In genomic region chr3:75955661-75956491, GRCm38 (mm10) we compare ENCODE assay signal across 9 mouse cellular contexts. TPM values are rescaled to one million over a fixed set of nuclear protein-coding genes. Genes with fewer than 3 reads are reported as not detected.
A peak's percentile ranks its signal among the peaks of the same experiment; 100 is the strongest.
DNase-seq lines count a peak whose midpoint lies in the region; ATAC-seq and TF ChIP-seq lines count a peak whose summit lies in the region.
"Had no signal": no experiment of that assay in that cellular context is flagged by ENCODE, and none has a peak within 500 bp of the region (broad histone marks: within the 10 kb centered on the region; RNA-seq: fewer than 3 reads in every experiment).

No protein-coding gene starts in this region.

- H3K4me2 ChIP-seq in embryonic facial prominence, embryonic 11.5 days (ENCODE audit: low read depth, low read length) = peak overlapping the region; percentile 86
- peak overlapping the region; percentile 90 for H3K4me2 ChIP-seq in heart, embryonic 16.5 days (ENCODE audit: low read depth, low read length)
- H3K4me2 ChIP-seq in limb, embryonic 11.5 days (ENCODE audit: low read depth, severe bottlenecking) = peak overlapping the region; percentile 79
- H3K4me2 ChIP-seq in midbrain, postnatal 0 days (ENCODE audit: low read depth, low read length, poor library complexity, severe bottlenecking) = peak overlapping the region; percentile 87

- WGBS in embryonic facial prominence, embryonic 11.5 days = 4% methylated on average over 45 of the region's 47 CpGs
- under 1% methylated on average over 45 of the region's 47 CpGs for WGBS in heart, embryonic 16.5 days
- WGBS in limb, embryonic 11.5 days = 4% methylated on average over 43 of the region's 47 CpGs
- WGBS in midbrain, postnatal 0 days = under 1% methylated on average over 44 of the region's 47 CpGs

- no peaks in the 10 kb centered on the region for H3K9me3 ChIP-seq in embryonic facial prominence, embryonic 11.5 days (replicated peaks; ENCODE audit: control insufficient read depth, low read length)
- no peaks in the 10 kb centered on the region for H3K9me3 ChIP-seq in heart, embryonic 16.5 days (replicated peaks; ENCODE audit: control insufficient read depth, low read length)
- H3K9me3 ChIP-seq in limb, embryonic 11.5 days (ENCODE audit: control insufficient read depth, low read length) = no peaks in the 10 kb centered on the region
- no peaks in the 10 kb centered on the region for H3K9me3 ChIP-seq in midbrain, postnatal 0 days (ENCODE audit: low read length)

- H3K9ac ChIP-seq in embryonic facial prominence, embryonic 11.5 days (replicated peaks; ENCODE audit: low read length) = peak overlapping the region; percentile 81
- H3K9ac ChIP-seq in heart, embryonic 16.5 days (ENCODE audit: low read length) = peak overlapping the region; percentile 87
- H3K9ac ChIP-seq in limb, embryonic 11.5 days (ENCODE audit: low read length) = peak overlapping the region; percentile 80
- peak overlapping the region; percentile 70 for H3K9ac ChIP-seq in midbrain, postnatal 0 days (replicated peaks; ENCODE audit: low read length, poor library complexity, severe bottlenecking)

- peak; percentile 44 for ATAC-seq in embryonic facial prominence, embryonic 11.5 days (replicated peaks; ENCODE audit: insufficient number of reproducible peaks, low FRiP score, low TSS enrichment, low read depth)
- peak; percentile 43 for ATAC-seq in heart, embryonic 16.5 days (replicated peaks; ENCODE audit: extremely low read depth, insufficient read depth, low FRiP score)
- peak; percentile 15; the same call in 1 of the 2 replicates for ATAC-seq in limb, embryonic 11.5 days (ENCODE audit: insufficient number of reproducible peaks, low FRiP score, low TSS enrichment, low read depth)
- peak; percentile 51 for ATAC-seq in midbrain, postnatal 0 days (ENCODE audit: low FRiP score)

- DNase-seq in adrenal gland, adult 2 months = peak; percentile 40
- no peak for DNase-seq in adrenal gland, adult 18-20 months (ENCODE audit: low spot score in 2 of 2)
- DNase-seq in ES-CJ7 (ENCODE audit: low read depth, low spot score) = peak; percentile 37
- DNase-seq in embryonic facial prominence, embryonic 11.5 days (ENCODE audit: low spot score) = peak; percentile 54
- DNase-seq in limb, embryonic 11.5 days (ENCODE audit: low spot score) = peak; percentile 69
- DNase-seq in midbrain, postnatal 0 days (ENCODE audit: low spot score) = peak; percentile 55
- DNase-seq in testis, postnatal 10 days (ENCODE audit: low spot score) = peak; percentile 45

- H3K27ac ChIP-seq in embryonic facial prominence, embryonic 11.5 days (replicated peaks; ENCODE audit: low read depth, low read length) = peak overlapping the region; percentile 69
- H3K27ac ChIP-seq in heart, embryonic 16.5 days (ENCODE audit: low read length) = peak overlapping the region; percentile 91
- H3K27ac ChIP-seq in limb, embryonic 11.5 days (replicated peaks; ENCODE audit: low read depth, low read length) = peak overlapping the region; percentile 70
- peak overlapping the region; percentile 77 for H3K27ac ChIP-seq in midbrain, postnatal 0 days (ENCODE audit: low read depth, low read length)

- no peaks in the 10 kb centered on the region for H3K27me3 ChIP-seq in embryonic facial prominence, embryonic 11.5 days (ENCODE audit: control insufficient read depth, insufficient read depth, low read length)
- H3K27me3 ChIP-seq in heart, embryonic 16.5 days (ENCODE audit: control insufficient read depth, insufficient read depth, low read length) = no peaks in the 10 kb centered on the region
- H3K27me3 ChIP-seq in limb, embryonic 11.5 days (ENCODE audit: control insufficient read depth, insufficient read depth, low read length) = no peaks in the 10 kb centered on the region
- H3K27me3 ChIP-seq in midbrain, postnatal 0 days (ENCODE audit: insufficient read depth, low read length) = no peaks in the 10 kb centered on the region
- H3K27me3 ChIP-seq: CH12.LX had no signal

- H3K4me3 ChIP-seq in embryonic facial prominence, embryonic 11.5 days (ENCODE audit: low read depth, low read length) = peak overlapping the region; percentile 76
- peak overlapping the region; percentile 65 for H3K4me3 ChIP-seq in heart, embryonic 16.5 days (ENCODE audit: low read length)
- H3K4me3 ChIP-seq in limb, embryonic 11.5 days (ENCODE audit: low read depth, low read length) = peak overlapping the region; percentile 71
- H3K4me3 ChIP-seq in midbrain, postnatal 0 days (ENCODE audit: low read depth, low read length) = peak overlapping the region; percentile 77

- H3K36me3 ChIP-seq in embryonic facial prominence, embryonic 11.5 days (replicated peaks; ENCODE audit: control insufficient read depth, insufficient read depth, low read depth, low read length) = no peaks in the 10 kb centered on the region
- no peaks in the 10 kb centered on the region for H3K36me3 ChIP-seq in heart, embryonic 16.5 days (ENCODE audit: control insufficient read depth, insufficient read depth)
- H3K36me3 ChIP-seq in limb, embryonic 11.5 days (ENCODE audit: control insufficient read depth, insufficient read depth, low read length) = no peaks in the 10 kb centered on the region
- no peaks in the 10 kb centered on the region for H3K36me3 ChIP-seq in midbrain, postnatal 0 days (ENCODE audit: insufficient read depth, low read length)

- TF ChIP-seq CTCF in midbrain, postnatal 0 days (IDR thresholded peaks at IDR 0.05) = no peak

- H3K4me1 ChIP-seq in embryonic facial prominence, embryonic 11.5 days (ENCODE audit: control insufficient read depth, insufficient read depth, low read length) = 0 out of 2 replicates have a peak, but pooled peaks cover 3% of the 10 kb centered on the region
- H3K4me1 ChIP-seq in heart, embryonic 16.5 days (ENCODE audit: control insufficient read depth, insufficient read depth, low read length) = peaks cover 30% of the 10 kb centered on the region
- peaks cover 7% of the 10 kb centered on the region; the same call in 1 of the 2 replicates for H3K4me1 ChIP-seq in limb, embryonic 11.5 days (ENCODE audit: control insufficient read depth, insufficient read depth, low read length)
- H3K4me1 ChIP-seq in midbrain, postnatal 0 days (ENCODE audit: insufficient read depth, low read length) = no peaks in the 10 kb centered on the region

RNA-seq across cellular contexts. Expression of gene Golim4, which starts 0.9 kb away (rescaled TPM):
- total RNA-seq in adrenal gland, adult 2 months (2021) = 10 to 100 TPM; 57.4 to 93.6 TPM
- polyA plus RNA-seq in adrenal gland, adult 2 months (2012; rRNA removed) = 75.3 and 116 TPM in 2 replicates
- 100 to 1,000 TPM in 1 of 2 experiments, 10 to 100 TPM in 1; 39.8 to 104 TPM for total RNA-seq in adrenal gland, adult 18-20 months (2021)
- 36.3 and 38.8 TPM in 2 replicates for polyA plus RNA-seq in embryonic facial prominence, embryonic 11.5 days (2014; fragmentation: Nextera tagmentation; extraction: Ambion mirVana)
- polyA plus RNA-seq in heart, embryonic 16.5 days (2015; fragmentation: Nextera tagmentation; extraction: Ambion mirVana) = 37.4 and 39.7 TPM in 2 replicates
- polyA plus RNA-seq in limb, embryonic 11.5 days (2014; fragmentation: Nextera tagmentation; extraction: Ambion mirVana) = 39.3 TPM in 2 replicates
- total RNA-seq in midbrain, postnatal 0 days (2014; rRNA removed) = 11.9 and 21.7 TPM in 2 replicates
- polyA plus RNA-seq in midbrain, postnatal 0 days (2015; fragmentation: Nextera tagmentation; extraction: Ambion mirVana) = 11.5 and 15.4 TPM in 2 replicates

Comparison
In these comparisons a context has a peak if more than half of its experiments do, and no peak if none do; other contexts are left out.
1. DNase-seq: peak in adrenal gland, adult 2 months (single experiment), ES-CJ7 (single experiment), embryonic facial prominence, embryonic 11.5 days (single experiment), limb, embryonic 11.5 days (single experiment), midbrain, postnatal 0 days (single experiment) and testis, postnatal 10 days (single experiment); none in adrenal gland, adult 18-20 months (0 of 2).
2. Peak in every context shown above with its lines, with median percentiles within 50 percentile points of each other: ATAC-seq, H3K27ac ChIP-seq, H3K4me2 ChIP-seq, H3K4me3 ChIP-seq and H3K9ac ChIP-seq.